Mouse (Mus musculus): Measurements from ENCODE around the gene Lipc.

DNA sequence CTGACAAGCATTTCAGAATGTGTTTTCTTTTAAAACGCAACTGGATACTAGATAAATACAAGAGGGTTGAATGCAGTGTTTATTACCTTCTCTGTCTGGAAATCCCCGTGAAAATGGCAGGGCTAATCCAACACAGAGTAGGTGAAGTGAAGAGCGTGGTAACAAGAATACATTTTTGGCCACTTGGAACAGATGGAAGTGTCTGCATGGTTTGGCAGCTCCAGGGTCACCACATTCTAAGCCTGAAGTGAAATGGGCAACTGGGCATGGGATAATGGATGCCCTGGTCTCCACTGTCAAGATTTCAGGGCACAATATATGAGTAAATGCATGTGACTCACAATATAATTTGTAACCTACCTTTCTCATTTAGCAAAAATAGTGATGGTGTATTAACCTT is 169.8 kb downstream of the Lipc start:
- TF ChIP-seq GATA1 (IDR thresholded peaks at IDR 0.05; ENCODE audit: borderline replicate concordance, low read length) (no peak), FLI1 (IDR thresholded peaks at IDR 0.05; ENCODE audit: low read length) (no peak)

Measured in megakaryocyte, embryonic 14.5 days (primary cell).